16 mouse cellular contexts compared by ENCODE assay signal in genomic region chr11:60044777-60045176, GRCm38 (mm10). TPM values are rescaled to one million over a fixed set of nuclear protein-coding genes. Genes with fewer than 3 reads are reported as not detected.
"Had no signal": no experiment of that assay in that cellular context is flagged by ENCODE, and none has a peak within 500 bp of the region (broad histone marks: within the 10 kb centered on the region; RNA-seq: fewer than 3 reads in every experiment).

No protein-coding gene starts in this region.

- H3K27ac ChIP-seq: liver, embryonic 14.5 days; midbrain, embryonic 12.5 days; stomach, embryonic 15.5 days had no signal

- H3K9me3 ChIP-seq: limb, embryonic 15.5 days; liver, embryonic 12.5 days; midbrain, embryonic 10.5 days; midbrain, embryonic 12.5 days; stomach, embryonic 15.5 days had no signal

- H3K27me3 ChIP-seq: limb, embryonic 15.5 days; liver, embryonic 12.5 days; midbrain, embryonic 12.5 days; stomach, embryonic 15.5 days had no signal

- H3K4me3 ChIP-seq: stomach, embryonic 15.5 days had no signal

- H3K9ac ChIP-seq: liver, embryonic 12.5 days; liver, embryonic 14.5 days; midbrain, embryonic 12.5 days; stomach, embryonic 15.5 days had no signal

- H3K36me3 ChIP-seq: limb, embryonic 15.5 days; liver, embryonic 12.5 days; midbrain, embryonic 10.5 days; midbrain, embryonic 12.5 days; stomach, embryonic 15.5 days had no signal

- ATAC-seq: liver, embryonic 12.5 days; midbrain, embryonic 16.5 days had no signal

- DNase-seq: lung, adult 18-20 months; lung, embryonic 14.5 days; lung, postnatal 10 days; lung, postnatal 4 days; right cerebral cortex, postnatal 14 days; thymus, adult 2 months; thymus, postnatal 25 days; thymus, postnatal 4 days had no signal

- H3K4me1 ChIP-seq: stomach, embryonic 15.5 days had no signal

RNA-seq across cellular contexts. Expression of gene Pemt, which starts 1.5 kb away (rescaled TPM):
- total RNA-seq: neutrophil, adult 5-6 weeks had no signal
